Comparison of ENCODE assay signal across 27 mouse cellular contexts in the genomic region with DNA sequence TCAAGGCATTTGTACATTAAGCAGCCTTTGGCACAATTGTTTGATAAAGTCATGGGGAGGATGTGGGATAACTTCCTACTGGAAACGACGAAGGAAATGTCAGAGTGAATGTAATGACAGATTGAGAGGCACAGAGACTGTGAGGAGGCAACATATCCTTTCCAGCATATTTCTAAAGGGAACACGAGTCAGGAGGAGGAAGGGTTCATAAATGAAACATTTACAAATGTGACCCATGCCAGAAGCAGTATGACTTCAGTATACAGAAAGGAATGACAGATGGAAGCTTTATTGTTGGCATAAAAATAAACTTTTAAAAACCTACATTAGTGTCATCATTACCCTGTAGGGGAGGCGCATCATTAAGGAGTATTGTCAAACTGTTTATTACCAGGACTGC.
DNase-seq lines count a peak whose midpoint lies in the region; ATAC-seq lines count a peak whose summit lies in the region.
"Had no signal": no experiment of that assay in that cellular context is flagged by ENCODE, and none has a peak within 500 bp of the region (broad histone marks: within the 10 kb centered on the region; RNA-seq: fewer than 3 reads in every experiment).

No protein-coding gene starts in this region.

- H3K36me3 ChIP-seq in forebrain, embryonic 13.5 days (ENCODE audit: poor library complexity, severe bottlenecking): no peaks in the 10 kb centered on the region
- no peaks in the 10 kb centered on the region for H3K36me3 ChIP-seq in forebrain, embryonic 11.5 days (ENCODE audit: control insufficient read depth, insufficient read depth, low read length)
- no peaks in the 10 kb centered on the region for H3K36me3 ChIP-seq in forebrain, embryonic 16.5 days (ENCODE audit: control insufficient read depth, insufficient read depth)
- H3K36me3 ChIP-seq: embryonic facial prominence, embryonic 10.5 days; embryonic facial prominence, embryonic 13.5 days; heart, embryonic 10.5 days; hindbrain, embryonic 12.5 days; intestine, embryonic 15.5 days had no signal

- no peak overlapping the region for H3K27ac ChIP-seq in forebrain, embryonic 13.5 days
- H3K27ac ChIP-seq in forebrain, embryonic 11.5 days (ENCODE audit: low read depth, low read length): no peak overlapping the region
- no peak overlapping the region for H3K27ac ChIP-seq in forebrain, embryonic 16.5 days (ENCODE audit: low read length)
- H3K27ac ChIP-seq: embryonic facial prominence, embryonic 10.5 days; embryonic facial prominence, embryonic 13.5 days; heart, adult 2 months; heart, embryonic 10.5 days; hindbrain, embryonic 12.5 days; intestine, embryonic 15.5 days had no signal

- WGBS in forebrain, embryonic 13.5 days: 81% methylated on average over 4 of the region's 4 CpGs
- 82% methylated on average over 4 of the region's 4 CpGs for WGBS in forebrain, embryonic 11.5 days
- WGBS in forebrain, embryonic 16.5 days: 58% methylated on average over 4 of the region's 4 CpGs

- no peaks in the 10 kb centered on the region for H3K9me3 ChIP-seq in forebrain, embryonic 13.5 days (replicated peaks)
- H3K9me3 ChIP-seq in forebrain, embryonic 11.5 days (ENCODE audit: control insufficient read depth, low read length): no peaks in the 10 kb centered on the region
- no peaks in the 10 kb centered on the region for H3K9me3 ChIP-seq in forebrain, embryonic 16.5 days (ENCODE audit: control insufficient read depth, low read length)
- H3K9me3 ChIP-seq: embryonic facial prominence, embryonic 10.5 days; embryonic facial prominence, embryonic 13.5 days; heart, embryonic 10.5 days; hindbrain, embryonic 12.5 days; intestine, embryonic 15.5 days had no signal

- ATAC-seq in forebrain, embryonic 13.5 days: peak; percentile 66; the same call in 1 of the 2 replicates
- no peak for ATAC-seq in forebrain, embryonic 11.5 days (replicated peaks; ENCODE audit: low FRiP score)
- ATAC-seq in forebrain, embryonic 16.5 days: peak; percentile 87
- ATAC-seq: activated CD4-positive, CD25-positive, alpha-beta regulatory T cell, adult 4 months; hindbrain, embryonic 16.5 days; intestine, embryonic 15.5 days had no signal

- no peak overlapping the region for H3K4me3 ChIP-seq in forebrain, embryonic 13.5 days
- no peak overlapping the region for H3K4me3 ChIP-seq in forebrain, embryonic 11.5 days (ENCODE audit: low read depth, low read length)
- H3K4me3 ChIP-seq in forebrain, embryonic 16.5 days (replicated peaks; ENCODE audit: low read length): no peak overlapping the region
- H3K4me3 ChIP-seq: embryonic facial prominence, embryonic 10.5 days; embryonic facial prominence, embryonic 13.5 days; erythroblast, embryonic 14.5 days; heart, adult 2 months; heart, embryonic 10.5 days; hindbrain, embryonic 12.5 days; intestine, embryonic 15.5 days had no signal

- no peak for DNase-seq in forebrain, embryonic 11.5 days (ENCODE audit: low spot score)
- DNase-seq in layer of hippocampus, adult 18-20 months (ENCODE audit: low spot score in 2 of 2): peak; percentile 5 to 51
- DNase-seq in layer of hippocampus, adult 11-12 months (ENCODE audit: low spot score): no peak
- DNase-seq in brain, adult 2 months (ENCODE audit: low read depth, low spot score): peak; percentile 10
- DNase-seq in testis, postnatal 10 days (ENCODE audit: low spot score): no peak
- no peak for DNase-seq in frontal cortex, postnatal 25 days (ENCODE audit: low spot score in 2 of 2)
- DNase-seq: adrenal gland, adult 8-10 months; adrenal gland, postnatal 25 days; cerebellum, adult 11-12 months; cerebellum, adult 8-10 months; cerebellum, postnatal 10 days; cerebellum, postnatal 36 days; embryo, embryonic 11 days; gastrocnemius, postnatal 10 days; gastrocnemius, postnatal 36 days; heart, adult 2 months; kidney, adult 11 months had no signal

- no peak overlapping the region for H3K4me2 ChIP-seq in forebrain, embryonic 13.5 days
- no peak overlapping the region for H3K4me2 ChIP-seq in forebrain, embryonic 11.5 days (ENCODE audit: low read depth, low read length, severe bottlenecking)
- H3K4me2 ChIP-seq in forebrain, embryonic 16.5 days (ENCODE audit: low read length): no peak overlapping the region
- H3K4me2 ChIP-seq: embryonic facial prominence, embryonic 13.5 days; hindbrain, embryonic 12.5 days; intestine, embryonic 15.5 days had no signal

- no peaks in the 10 kb centered on the region for H3K4me1 ChIP-seq in forebrain, embryonic 13.5 days
- H3K4me1 ChIP-seq in forebrain, embryonic 11.5 days (replicated peaks; ENCODE audit: control insufficient read depth, insufficient read depth, low read length): no peaks in the 10 kb centered on the region
- no peaks in the 10 kb centered on the region for H3K4me1 ChIP-seq in forebrain, embryonic 16.5 days (replicated peaks; ENCODE audit: control insufficient read depth, insufficient read depth, low read length)
- H3K4me1 ChIP-seq: embryonic facial prominence, embryonic 10.5 days; embryonic facial prominence, embryonic 13.5 days; heart, embryonic 10.5 days; hindbrain, embryonic 12.5 days; intestine, embryonic 15.5 days had no signal

- no peak overlapping the region for H3K9ac ChIP-seq in forebrain, embryonic 13.5 days
- no peak overlapping the region for H3K9ac ChIP-seq in forebrain, embryonic 11.5 days (ENCODE audit: low read length)
- no peak overlapping the region for H3K9ac ChIP-seq in forebrain, embryonic 16.5 days (replicated peaks; ENCODE audit: low read depth, low read length)
- H3K9ac ChIP-seq: embryonic facial prominence, embryonic 13.5 days; hindbrain, embryonic 12.5 days; intestine, embryonic 15.5 days had no signal

- no peaks in the 10 kb centered on the region for H3K27me3 ChIP-seq in forebrain, embryonic 13.5 days
- no peaks in the 10 kb centered on the region for H3K27me3 ChIP-seq in forebrain, embryonic 11.5 days (ENCODE audit: control insufficient read depth, insufficient read depth, low read length)
- H3K27me3 ChIP-seq in forebrain, embryonic 16.5 days (replicated peaks; ENCODE audit: control insufficient read depth, insufficient read depth, low read length): no peaks in the 10 kb centered on the region
- H3K27me3 ChIP-seq: embryonic facial prominence, embryonic 13.5 days; hindbrain, embryonic 12.5 days; intestine, embryonic 15.5 days had no signal

Comparison
In these comparisons a context has a peak if more than half of its experiments do, and no peak if none do; other contexts are left out.
1. DNase-seq: peak in layer of hippocampus, adult 18-20 months (2 of 2) and brain, adult 2 months (single experiment); none in forebrain, embryonic 11.5 days (single experiment), layer of hippocampus, adult 11-12 months (single experiment), testis, postnatal 10 days (single experiment) and frontal cortex, postnatal 25 days (0 of 2).